Mouse (Mus musculus) ES-Bruce4 (cell line): ENCODE results near the gene Elmo3. TPM values are rescaled to one million over a fixed set of nuclear protein-coding genes. Genes with fewer than 3 reads are reported as not detected.

Experiments used
- H3K27ac ChIP-seq: 2 replicates; pipeline ENCODE4 v1.5.1; 2012; ENCODE audit warnings: low read length, inconsistent platforms; ENCODE audit not compliant: insufficient read depth
- H3K27me3 ChIP-seq: 2 replicates; pipeline ENCODE4 v1.6.1; 2012; ENCODE audit warnings: mild to moderate bottlenecking, low read length, inconsistent platforms; ENCODE audit not compliant: control insufficient read depth, poor library complexity, insufficient read depth, severe bottlenecking
- H3K36me3 ChIP-seq: 2 replicates; pipeline ENCODE4 v1.6.1; 2012; ENCODE audit warnings: inconsistent platforms, mild to moderate bottlenecking, low read length, moderate library complexity; ENCODE audit not compliant: control insufficient read depth, poor library complexity, insufficient read depth, severe bottlenecking
- H3K4me1 ChIP-seq: one replicate; pipeline ENCODE4 v1.8.1; 2011; ENCODE audit warnings: low read length; ENCODE audit not compliant: control insufficient read depth, insufficient read depth
- H3K4me3 ChIP-seq: 2 replicates; pipeline ENCODE4 v1.5.1; 2011; ENCODE audit warnings: low read depth, mild to moderate bottlenecking, low read length
- H3K9ac ChIP-seq: 2 replicates; pipeline ENCODE4 v1.6.1; 2012; ENCODE audit warnings: low read depth, mild to moderate bottlenecking, inconsistent platforms; ENCODE audit not compliant: poor library complexity, severe bottlenecking
- H3K9me3 ChIP-seq: replicated peaks from 2 replicates; pipeline ENCODE4 v1.6.1; 2012; ENCODE audit warnings: mild to moderate bottlenecking, low read length, inconsistent platforms; ENCODE audit not compliant: control insufficient read depth, poor library complexity, insufficient read depth, severe bottlenecking
- CTCF ChIP-seq: IDR thresholded peaks from one replicate; pipeline ENCODE4 v1.8.1; 2011; ENCODE audit warnings: low read depth, low read length
- EP300 ChIP-seq: IDR thresholded peaks from 2 replicates; pipeline ENCODE4 v1.6.1; 2011; ENCODE audit warnings: low read depth, low read length; ENCODE audit not compliant: insufficient read depth
- POLR2A ChIP-seq: IDR thresholded peaks from one replicate; pipeline ENCODE4 v1.8.1; 2011; ENCODE audit warnings: low read length; ENCODE audit not compliant: insufficient read depth
- polyA plus RNA-seq: library from polyadenylated mRNA; stranded (reverse); fragments of >200 nt; gene quantifications from 2 replicates; pipeline ENCODE4 v1.2.4, GENCODE M21; 2011; ENCODE audit warnings: low read depth; ENCODE audit not compliant: missing spikeins, insufficient read depth, insufficient read length

Elmo3 gene
- polyA plus RNA-seq, 1 experiment: 15.6 TPM

DNA sequence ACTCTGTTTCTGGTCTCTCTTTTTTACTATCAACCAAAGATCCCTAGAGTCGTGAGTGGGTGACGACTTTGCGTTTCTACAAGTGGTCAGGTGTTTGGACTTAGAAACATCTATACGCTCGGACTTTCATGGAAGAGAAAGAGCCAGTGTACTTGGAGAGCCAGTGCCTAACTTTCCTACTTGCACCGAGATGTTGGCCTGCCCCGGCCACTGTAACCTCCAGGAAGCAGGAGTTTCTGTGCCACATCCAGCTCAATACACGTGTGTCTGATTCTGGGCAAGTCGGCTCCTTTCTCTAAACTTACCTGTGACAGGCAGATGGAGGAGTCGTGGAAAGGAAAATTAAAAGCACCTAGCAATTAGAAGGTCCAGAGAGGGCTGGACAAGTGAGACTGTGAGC lies 29.6 kb upstream of the Elmo3 start, which contains the start of gene Nol3:
Gene Nol3, plus strand, starts transcription at position 301 of the 400 bp plus-strand sequence.
- Histone ChIP-seq H3K36me3 (no peaks in the 10 kb centered on the region), H3K4me1 (peaks cover 2% of the 10 kb centered on the region), H3K9me3 (no peaks in the 10 kb centered on the region), H3K27ac (no peak within 1 kb of the TSS), H3K9ac (peak within 1 kb of the TSS; percentile 9; the same call in 1 of the 2 replicates), H3K27me3 (peaks cover 10% of the 10 kb centered on the region), H3K4me3 (peak within 1 kb of the TSS; percentile 31)
- TF ChIP-seq EP300: no peak
- TF ChIP-seq POLR2A: no peak
- TF ChIP-seq CTCF: no peak

DNA sequence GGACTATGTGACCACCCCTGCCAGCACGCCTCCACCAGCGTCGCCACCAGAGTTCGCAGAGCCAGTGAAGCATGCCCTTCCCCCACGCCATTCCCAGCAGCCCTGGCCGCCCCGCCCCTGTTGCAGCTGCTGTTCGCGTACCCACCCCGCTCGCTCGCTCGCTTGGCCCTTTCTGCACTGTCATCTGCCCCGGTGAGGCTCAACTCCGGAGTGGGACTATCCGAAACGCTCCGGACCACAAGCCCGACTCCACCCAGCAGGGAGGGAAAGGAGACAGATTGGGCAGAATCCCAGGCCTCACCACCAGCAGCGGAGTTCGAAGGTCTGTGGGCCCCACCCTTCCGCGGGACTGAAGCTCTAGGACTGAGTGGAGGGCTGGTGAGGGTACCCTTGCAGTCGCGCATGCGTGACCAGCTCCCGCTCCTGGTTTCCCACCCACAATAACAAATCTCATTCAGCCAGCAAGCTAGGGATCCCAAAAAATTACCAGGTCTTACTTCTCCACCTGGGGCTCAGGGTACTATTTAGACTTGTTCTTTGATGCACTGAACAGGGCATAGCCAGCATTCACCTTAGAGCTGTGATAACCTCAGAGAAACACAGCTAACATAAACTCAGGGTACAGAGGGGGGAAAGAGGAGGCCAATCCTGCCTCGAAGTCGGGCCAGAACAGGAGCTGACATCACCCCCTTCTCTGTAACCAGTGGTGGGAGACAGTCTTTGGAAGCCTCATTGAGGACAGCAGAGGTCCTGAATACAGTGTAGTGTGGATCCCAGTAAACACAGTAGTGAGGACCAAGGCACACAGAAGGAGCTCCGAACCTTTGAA lies 28.9 kb upstream of the Elmo3 start:
- no peaks in the 10 kb centered on the region for H3K9me3 ChIP-seq
- no peaks in the 10 kb centered on the region for H3K4me1 ChIP-seq
- H3K27ac ChIP-seq: no peak overlapping the region
- TF ChIP-seq CTCF (no peak), POLR2A (no peak), EP300 (0 out of 2 replicates have a peak, but pooled peaks have one; percentile 7)
- peaks cover 7% of the 10 kb centered on the region for H3K27me3 ChIP-seq
- H3K36me3 ChIP-seq: no peaks in the 10 kb centered on the region
- peak overlapping the region; percentile 31 for H3K4me3 ChIP-seq
- peak overlapping the region; percentile 9; the same call in 1 of the 2 replicates for H3K9ac ChIP-seq

- Histone ChIP-seq H3K4me1 (no peaks in the 10 kb centered on the region), H3K9me3 (no peaks in the 10 kb centered on the region), H3K9ac (no peak overlapping the region), H3K36me3 (no peaks in the 10 kb centered on the region), H3K4me3 (peak overlapping the region; percentile 12), H3K27ac (no peak overlapping the region), H3K27me3 (peaks cover 4% of the 10 kb centered on the region)
- no peak for TF ChIP-seq POLR2A
- TF ChIP-seq CTCF: peak; percentile 5
Measured at GRCm38 (mm10) chr8:105278911-105279334, 26.5 kb upstream of the Elmo3 start.

GRCm38 (mm10) chr8:105280567-105280966 lies 24.8 kb upstream of the Elmo3 start:
- Histone ChIP-seq H3K9me3 (no peaks in the 10 kb centered on the region), H3K9ac (no peak overlapping the region), H3K27ac (no peak overlapping the region), H3K27me3 (peaks cover 4% of the 10 kb centered on the region), H3K4me3 (no peak overlapping the region), H3K36me3 (no peaks in the 10 kb centered on the region), H3K4me1 (no peaks in the 10 kb centered on the region)
- TF ChIP-seq CTCF: no peak
- no peak for TF ChIP-seq EP300
- TF ChIP-seq POLR2A: no peak

- Histone ChIP-seq H3K4me3 (no peak overlapping the region), H3K9me3 (no peaks in the 10 kb centered on the region), H3K27me3 (peaks cover 4% of the 10 kb centered on the region), H3K4me1 (peaks cover 2% of the 10 kb centered on the region), H3K27ac (no peak overlapping the region), H3K9ac (no peak overlapping the region), H3K36me3 (no peaks in the 10 kb centered on the region)
- no peak for TF ChIP-seq EP300
- no peak for TF ChIP-seq POLR2A
- TF ChIP-seq CTCF: no peak
Measured at GRCm38 (mm10) chr8:105281821-105282220, 23.6 kb upstream of the Elmo3 start.

GRCm38 (mm10) chr8:105282239-105282638 lies 23.2 kb upstream of the Elmo3 start:
- TF ChIP-seq EP300 (no peak), CTCF (no peak), POLR2A (no peak)
- no peak overlapping the region for H3K9ac ChIP-seq
- no peak overlapping the region for H3K4me3 ChIP-seq
- peaks cover 2% of the 10 kb centered on the region for H3K4me1 ChIP-seq
- no peak overlapping the region for H3K27ac ChIP-seq
- peaks cover 4% of the 10 kb centered on the region; the same call in 1 of the 2 replicates for H3K27me3 ChIP-seq
- no peaks in the 10 kb centered on the region for H3K9me3 ChIP-seq
- H3K36me3 ChIP-seq: no peaks in the 10 kb centered on the region
